Comparison of ENCODE assay signal across 19 mouse cellular contexts in genomic region chr7:84237655-84238054, GRCm38 (mm10).
DNase-seq lines count a peak whose midpoint lies in the region; ATAC-seq and TF ChIP-seq lines count a peak whose summit lies in the region.
"Had no signal": no experiment of that assay in that cellular context is flagged by ENCODE, and none has a peak within 500 bp of the region (broad histone marks: within the 10 kb centered on the region; RNA-seq: fewer than 3 reads in every experiment).

No protein-coding gene starts in this region.

- DNase-seq in embryo, embryonic 10 days (ENCODE audit: low spot score) = peak; percentile 41
- no peak for DNase-seq in embryo, embryonic 9.5 days (ENCODE audit: extremely low spot score)
- DNase-seq in embryo, embryonic 11 days = peak; percentile 39
- DNase-seq in limb, embryonic 14.5 days (ENCODE audit: low spot score) = peak; percentile 66
- DNase-seq in mesoderm, embryonic 11.5 days (ENCODE audit: low read depth, low spot score) = peak; percentile 57
- DNase-seq in gastrocnemius, postnatal 4 days (ENCODE audit: low spot score in 2 of 2) = no peak
- DNase-seq in thymus, postnatal 0 days (ENCODE audit: low spot score) = no peak
- no peak for DNase-seq in ovary, adult 18-20 months (ENCODE audit: low spot score)
- DNase-seq: adrenal gland, postnatal 14 days; cerebellum, adult 9-10 months; gastrocnemius, adult 2 months; heart, postnatal 36 days; liver, embryonic 13.5 days; thymus, postnatal 25 days had no signal

- no peaks in the 10 kb centered on the region for H3K36me3 ChIP-seq in limb, embryonic 14.5 days (ENCODE audit: control insufficient read depth, insufficient read depth, low read length)
- H3K36me3 ChIP-seq: embryonic facial prominence, embryonic 15.5 days; liver, embryonic 13.5 days; neural tube, embryonic 13.5 days; stomach, embryonic 15.5 days had no signal

- H3K4me1 ChIP-seq in limb, embryonic 14.5 days (ENCODE audit: control insufficient read depth, insufficient read depth, low read length) = no peaks in the 10 kb centered on the region
- H3K4me1 ChIP-seq: embryonic facial prominence, embryonic 15.5 days; forebrain, embryonic 13.5 days; liver, embryonic 13.5 days; neural tube, embryonic 13.5 days; stomach, embryonic 15.5 days had no signal

- no peak for TF ChIP-seq POLR2A in limb, embryonic 14.5 days (IDR thresholded peaks at IDR 0.05; ENCODE audit: borderline replicate concordance, extremely low read depth, insufficient read depth, insufficient read length)

- H3K4me2 ChIP-seq in limb, embryonic 14.5 days (replicated peaks; ENCODE audit: low read depth, low read length, severe bottlenecking) = no peak overlapping the region
- H3K4me2 ChIP-seq: embryonic facial prominence, embryonic 15.5 days; forebrain, embryonic 13.5 days; liver, embryonic 13.5 days; neural tube, embryonic 13.5 days; stomach, embryonic 15.5 days had no signal

- H3K9me3 ChIP-seq in limb, embryonic 14.5 days (ENCODE audit: control insufficient read depth, low read length) = no peaks in the 10 kb centered on the region
- H3K9me3 ChIP-seq: embryonic facial prominence, embryonic 15.5 days; forebrain, embryonic 13.5 days; liver, embryonic 13.5 days; neural tube, embryonic 13.5 days; stomach, embryonic 15.5 days had no signal

- WGBS in limb, embryonic 14.5 days = 55% methylated on average over 4 of the region's 4 CpGs

- no peak overlapping the region for H3K27ac ChIP-seq in limb, embryonic 14.5 days (replicated peaks; ENCODE audit: low read depth, low read length)
- H3K27ac ChIP-seq: embryonic facial prominence, embryonic 15.5 days; forebrain, embryonic 13.5 days; gastrocnemius, adult 2 months; liver, embryonic 13.5 days; neural tube, embryonic 13.5 days; stomach, embryonic 15.5 days had no signal

- H3K9ac ChIP-seq in limb, embryonic 14.5 days (ENCODE audit: low read depth, low read length, severe bottlenecking) = no peak overlapping the region
- H3K9ac ChIP-seq: embryonic facial prominence, embryonic 15.5 days; forebrain, embryonic 13.5 days; liver, embryonic 13.5 days; neural tube, embryonic 13.5 days; stomach, embryonic 15.5 days had no signal

- no peak overlapping the region for H3K4me3 ChIP-seq in limb, embryonic 14.5 days (replicated peaks; ENCODE audit: low read length)
- H3K4me3 ChIP-seq: embryonic facial prominence, embryonic 15.5 days; forebrain, embryonic 13.5 days; gastrocnemius, adult 2 months; liver, embryonic 13.5 days; neural tube, embryonic 13.5 days; stomach, embryonic 15.5 days had no signal

- no peaks in the 10 kb centered on the region for H3K27me3 ChIP-seq in limb, embryonic 14.5 days (ENCODE audit: control insufficient read depth, insufficient read depth, low read length)
- H3K27me3 ChIP-seq: CH12.LX; embryonic facial prominence, embryonic 15.5 days; forebrain, embryonic 13.5 days; liver, embryonic 13.5 days; neural tube, embryonic 13.5 days; stomach, embryonic 15.5 days had no signal

- ATAC-seq in limb, embryonic 14.5 days (ENCODE audit: low FRiP score, low read depth) = 0 out of 2 replicates have a peak, but pooled peaks have one; percentile 67
- ATAC-seq: forebrain, embryonic 13.5 days had no signal

Comparison
In these comparisons a context has a peak if more than half of its experiments do, and no peak if none do; other contexts are left out.
1. DNase-seq: peak in embryo, embryonic 10 days (single experiment), embryo, embryonic 11 days (single experiment), limb, embryonic 14.5 days (single experiment) and mesoderm, embryonic 11.5 days (single experiment); none in embryo, embryonic 9.5 days (single experiment), gastrocnemius, postnatal 4 days (0 of 2), thymus, postnatal 0 days (single experiment) and ovary, adult 18-20 months (single experiment).